Mouse (Mus musculus) testis, adult 2 months (tissue): ENCODE data around the gene Gpx4. TPM values are rescaled to one million over a fixed set of nuclear protein-coding genes. Genes with fewer than 3 reads are reported as not detected.
A peak's percentile ranks its signal among the peaks of the same experiment; 100 is the strongest.

ENCODE experiments used
- H3K27ac ChIP-seq: fragments of 200-500 bp; 2 replicates; pipeline ENCODE4 v1.5.1; 2012; ENCODE audit warnings: low read depth, low read length; ENCODE audit not compliant: control insufficient read depth, insufficient read depth
- H3K27me3 ChIP-seq: fragments of 200-500 bp; 2 replicates; pipeline ENCODE4 v1.6.1; 2012; ENCODE audit warnings: mild to moderate bottlenecking, low read length, moderate library complexity; ENCODE audit not compliant: control insufficient read depth, insufficient read depth
- H3K36me3 ChIP-seq: fragments of 200-500 bp; 2 replicates; pipeline ENCODE4 v1.6.1; 2012; ENCODE audit warnings: mild to moderate bottlenecking, low read length; ENCODE audit not compliant: control insufficient read depth, insufficient read depth
- H3K4me1 ChIP-seq: fragments of 200-500 bp; 2 replicates; pipeline ENCODE4 v1.6.1; 2012; ENCODE audit warnings: low read length; ENCODE audit not compliant: control insufficient read depth, insufficient read depth
- H3K4me3 ChIP-seq: fragments of 200-500 bp; 2 replicates; pipeline ENCODE4 v1.5.1; 2012; ENCODE audit warnings: low read depth, mild to moderate bottlenecking, low read length, moderate library complexity, mixed read lengths; ENCODE audit not compliant: control insufficient read depth
- CTCF ChIP-seq: fragments of 200-500 bp; IDR thresholded peaks from 2 replicates; pipeline ENCODE4 v1.5.1; 2012; ENCODE audit warnings: low read depth, mild to moderate bottlenecking, inconsistent platforms, low read length, moderate library complexity; ENCODE audit not compliant: control insufficient read depth, insufficient read depth, insufficient replicate concordance
- POLR2A ChIP-seq: fragments of 200-500 bp; IDR thresholded peaks from 2 replicates; pipeline ENCODE4 v1.6.1; 2012; ENCODE audit warnings: low read depth, mild to moderate bottlenecking, inconsistent platforms, low read length, moderate library complexity; ENCODE audit not compliant: control insufficient read depth
- polyA plus RNA-seq: library from polyadenylated mRNA; depleted of rRNA; stranded (reverse); fragments of >200 nt; gene quantifications from 2 replicates; pipeline ENCODE4 v1.2.3, GENCODE M21; 2012; rRNA removed

The Gpx4 gene
- polyA plus RNA-seq, 1 experiment, result 3,516 TPM

GRCm38 (mm10) chr10:80102216-80102915 is 55.4 kb downstream of the Gpx4 start:
- H3K4me1 ChIP-seq, result peaks cover 28% of the 10 kb centered on the region
- H3K27ac ChIP-seq, result peak overlapping the region; percentile 95
- TF ChIP-seq CTCF, result no peak
- peak; percentile 78; the same call in 1 of the 2 replicates for TF ChIP-seq POLR2A

DNA sequence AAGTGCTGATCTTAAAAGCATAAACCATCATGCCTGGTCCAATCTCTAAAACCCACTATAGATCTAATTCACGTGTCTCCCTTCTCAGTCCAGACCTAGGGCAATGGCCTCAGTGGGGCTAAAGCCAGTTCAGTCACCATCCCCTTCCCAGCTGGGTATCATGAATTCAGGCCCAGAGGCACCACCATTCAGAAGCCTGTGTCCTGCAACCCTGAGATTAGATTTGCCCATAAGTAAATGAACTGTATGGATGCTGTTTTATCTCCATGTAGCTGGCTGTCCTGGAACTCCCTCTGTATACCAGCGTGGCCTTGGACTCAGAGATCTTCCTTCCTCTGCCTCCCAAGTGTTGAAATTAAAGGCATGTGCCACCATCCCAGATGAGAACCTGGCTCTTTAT is 56.1 kb downstream of the Gpx4 start:
- Histone ChIP-seq H3K27ac (peak overlapping the region; percentile 65), H3K4me3 (no peak overlapping the region), H3K27me3 (no peaks in the 10 kb centered on the region), H3K36me3 (no peaks in the 10 kb centered on the region), H3K4me1 (peaks cover 28% of the 10 kb centered on the region)
- TF ChIP-seq POLR2A, result no peak
- no peak for TF ChIP-seq CTCF

More at GRCm38 (mm10) chr10:80102216-80102915, 55.4 kb downstream of the Gpx4 start:
- Histone ChIP-seq H3K36me3 (no peaks in the 10 kb centered on the region), H3K27me3 (no peaks in the 10 kb centered on the region), H3K4me3 (peak overlapping the region; percentile 99)

DNA sequence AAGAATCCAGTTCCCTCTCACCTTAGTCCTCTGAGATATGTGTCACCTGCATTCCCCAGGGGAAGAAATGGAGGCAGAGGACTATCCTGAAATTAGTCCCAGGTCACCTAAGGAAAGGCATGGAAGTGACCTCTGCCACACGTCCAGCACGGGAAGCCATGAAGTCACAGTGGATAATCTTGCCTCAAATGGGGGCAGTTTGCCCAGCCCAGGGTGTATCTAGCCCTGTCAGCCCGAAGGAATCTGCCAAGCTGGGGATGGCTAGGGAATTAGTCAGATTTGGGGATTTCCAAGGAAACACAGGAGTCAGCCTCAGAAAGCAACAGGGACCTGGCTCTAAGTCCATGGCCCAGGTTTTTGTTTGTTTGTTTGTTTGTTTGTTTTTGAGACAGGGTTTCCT is 57.2 kb downstream of the Gpx4 start:
- no peak for TF ChIP-seq POLR2A
- no peak for TF ChIP-seq CTCF
- no peaks in the 10 kb centered on the region for H3K27me3 ChIP-seq
- no peaks in the 10 kb centered on the region for H3K36me3 ChIP-seq
- H3K27ac ChIP-seq, result no peak overlapping the region
- H3K4me3 ChIP-seq, result no peak overlapping the region
- peaks cover 28% of the 10 kb centered on the region for H3K4me1 ChIP-seq

DNA sequence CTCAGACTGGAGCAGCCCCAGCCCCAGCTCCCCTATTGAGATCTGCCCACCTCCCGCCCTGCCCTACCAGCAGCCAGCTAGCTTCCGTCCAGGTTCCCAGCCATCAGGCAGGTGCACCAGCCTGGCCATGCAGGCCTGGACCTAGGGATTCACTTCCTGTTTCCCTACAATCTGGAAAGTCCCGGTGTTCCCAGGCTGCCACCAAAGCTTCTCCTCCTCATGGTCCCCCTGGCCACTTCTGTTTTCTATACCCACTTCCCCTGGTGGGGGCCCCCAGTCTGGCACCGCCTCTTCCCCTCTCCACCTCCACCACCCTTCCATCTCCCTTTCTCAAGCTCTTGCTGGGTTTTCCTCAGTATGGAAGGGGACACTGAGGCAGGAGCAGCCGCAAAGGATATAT is 58.5 kb downstream of the Gpx4 start, which contains the start of gene Sbno2:
Gene Sbno2, minus strand, starts transcription at position 112 of the 400 bp plus-strand sequence.
- Histone ChIP-seq H3K4me3 (no peak within 1 kb of the TSS), H3K36me3 (no peaks in the 10 kb centered on the region), H3K27me3 (no peaks in the 10 kb centered on the region), H3K4me1 (peaks cover 25% of the 10 kb centered on the region), H3K27ac (no peak within 1 kb of the TSS)
- no peak for TF ChIP-seq CTCF
- no peak for TF ChIP-seq POLR2A

- H3K27ac ChIP-seq, result no peak overlapping the region
- TF ChIP-seq CTCF (no peak), POLR2A (no peak)
These were observed 59.0 kb downstream of the Gpx4 start for GRCm38 (mm10) chr10:80105926-80106325.

More at GRCm38 (mm10) chr10:80105926-80106325, 59.0 kb downstream of the Gpx4 start:
- Histone ChIP-seq H3K4me3 (no peak overlapping the region), H3K27me3 (no peaks in the 10 kb centered on the region), H3K4me1 (peaks cover 21% of the 10 kb centered on the region), H3K36me3 (no peaks in the 10 kb centered on the region)

Other genes starting within 250 kb of the Gpx4 start
- 0.27 and 0.36 TPM in 2 replicates for gene Misp, start 226.2 kb upstream of the Gpx4 start, polyA plus RNA-seq
- 125 and 126 TPM in 2 replicates for gene Ptbp1, start 192.7 kb upstream of the Gpx4 start, polyA plus RNA-seq
- 0.72 and 0.90 TPM in 2 replicates for gene Prtn3, start 172.7 kb upstream of the Gpx4 start, polyA plus RNA-seq
- gene Plppr3, start 172.5 kb upstream of the Gpx4 start, polyA plus RNA-seq, result 1.6 and 2.7 TPM in 2 replicates
- 0.11 and 0.22 TPM in 2 replicates for gene Elane, start 160.9 kb upstream of the Gpx4 start, polyA plus RNA-seq
- 18.0 and 33.8 TPM in 2 replicates for gene Cfd, start 156.3 kb upstream of the Gpx4 start, polyA plus RNA-seq
- gene Med16, start 138.2 kb upstream of the Gpx4 start, polyA plus RNA-seq, result 163 and 181 TPM in 2 replicates
- gene Gm26602, start 136.3 kb upstream of the Gpx4 start, polyA plus RNA-seq, result not detected in 2 replicates
- gene Kiss1r, start 130.2 kb upstream of the Gpx4 start, polyA plus RNA-seq, result 0.75 and 0.99 TPM in 2 replicates
- 15.0 and 15.2 TPM in 2 replicates for gene R3hdm4, start 126.0 kb upstream of the Gpx4 start, polyA plus RNA-seq
- gene Arid3a, start 120.1 kb upstream of the Gpx4 start, polyA plus RNA-seq, result 59.5 and 65.0 TPM in 2 replicates
- 33.9 and 36.5 TPM in 2 replicates for gene Wdr18, start 87.0 kb upstream of the Gpx4 start, polyA plus RNA-seq
- gene Grin3b, start 76.5 kb upstream of the Gpx4 start, polyA plus RNA-seq, result 17.4 and 18.9 TPM in 2 replicates
- 202 and 209 TPM in 2 replicates for gene Tmem259, start 62.8 kb upstream of the Gpx4 start, polyA plus RNA-seq
- 4.4 and 6.8 TPM in 2 replicates for gene Cnn2, start 58.6 kb upstream of the Gpx4 start, polyA plus RNA-seq
- gene Abca7, start 50.7 kb upstream of the Gpx4 start, polyA plus RNA-seq, result 2.2 and 2.3 TPM in 2 replicates
- 2.1 and 3.4 TPM in 2 replicates for gene Arhgap45, start 30.5 kb upstream of the Gpx4 start, polyA plus RNA-seq
- gene Polr2e, start 7.4 kb upstream of the Gpx4 start, polyA plus RNA-seq, result 104 and 113 TPM in 2 replicates
- gene Sbno2, start 58.4 kb downstream of the Gpx4 start, polyA plus RNA-seq, result 13.9 and 14.0 TPM in 2 replicates
- gene Stk11, start 68.6 kb downstream of the Gpx4 start, polyA plus RNA-seq, result 215 and 222 TPM in 2 replicates
- 241 and 347 TPM in 2 replicates for gene Atp5d, start 91.5 kb downstream of the Gpx4 start, polyA plus RNA-seq
- 3.8 and 5.1 TPM in 2 replicates for gene Cbarp, start 93.7 kb downstream of the Gpx4 start, polyA plus RNA-seq
- gene Midn, start 101.1 kb downstream of the Gpx4 start, polyA plus RNA-seq, result 70.1 and 79.2 TPM in 2 replicates
- gene Cirbp, start 118.8 kb downstream of the Gpx4 start, polyA plus RNA-seq, result 105 and 127 TPM in 2 replicates
- gene 1600002K03Rik, start 125.8 kb downstream of the Gpx4 start, polyA plus RNA-seq, result 7.4 and 7.9 TPM in 2 replicates
- 1.1 and 1.4 TPM in 2 replicates for gene Efna2, start 132.3 kb downstream of the Gpx4 start, polyA plus RNA-seq
- gene Mum1, start 179.3 kb downstream of the Gpx4 start, polyA plus RNA-seq, result 282 and 295 TPM in 2 replicates
- gene Ndufs7, start 202.0 kb downstream of the Gpx4 start, polyA plus RNA-seq, result 105 and 132 TPM in 2 replicates
- 38.5 and 39.6 TPM in 2 replicates for gene Gamt, start 213.8 kb downstream of the Gpx4 start, polyA plus RNA-seq
- gene Dazap1, start 214.3 kb downstream of the Gpx4 start, polyA plus RNA-seq, result 97.5 and 114 TPM in 2 replicates
- 672 and 893 TPM in 2 replicates for gene Rps15, start 245.3 kb downstream of the Gpx4 start, polyA plus RNA-seq
- gene Apc2, start 248.8 kb downstream of the Gpx4 start, polyA plus RNA-seq, result 1.4 and 1.8 TPM in 2 replicates